Comparison of ENCODE assay signal across 12 mouse cellular contexts in the genomic region with DNA sequence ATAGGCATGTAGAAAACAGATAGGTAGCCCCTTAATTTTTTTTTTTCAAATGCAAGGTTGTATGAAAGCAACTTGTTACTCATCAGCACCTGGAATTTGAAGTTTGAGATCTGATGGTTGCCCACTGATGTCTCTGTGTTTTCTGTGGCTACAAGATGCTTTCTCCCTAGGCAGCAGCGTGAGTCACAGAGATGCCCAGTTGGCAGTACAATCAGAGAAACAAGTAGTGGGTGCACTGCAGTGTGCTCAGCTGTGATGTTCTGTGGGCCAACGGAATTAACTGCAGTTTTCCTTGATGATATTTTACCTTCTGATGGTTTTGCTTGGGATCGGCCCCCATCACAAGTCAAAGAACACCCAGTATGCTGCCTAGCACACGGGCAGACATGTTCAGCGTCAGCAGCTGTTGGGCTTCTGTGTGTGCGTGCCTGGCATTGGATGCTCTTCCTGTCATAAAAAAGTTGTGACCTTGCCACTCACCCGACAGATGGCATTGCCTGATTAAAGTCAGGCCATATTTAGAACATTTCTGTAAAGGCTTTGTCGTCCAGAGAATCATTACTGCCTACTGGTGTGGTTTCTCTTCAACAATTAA.
DNase-seq lines count a peak whose midpoint lies in the region; ATAC-seq lines count a peak whose summit lies in the region.
"Had no signal": no experiment of that assay in that cellular context is flagged by ENCODE, and none has a peak within 500 bp of the region (broad histone marks: within the 10 kb centered on the region; RNA-seq: fewer than 3 reads in every experiment).

No protein-coding gene starts in this region.

- peak; percentile 96 for ATAC-seq in frontal cortex, adult (ENCODE audit: low TSS enrichment)
- ATAC-seq in megakaryocyte, adult 5-6 weeks (ENCODE audit: poor library complexity, severe bottlenecking), result no peak
- ATAC-seq: activated CD4-positive, CD25-positive, alpha-beta regulatory T cell, adult 4 months; forebrain, postnatal 0 days; hindbrain, embryonic 16.5 days had no signal

- DNase-seq in frontal cortex, postnatal 10 days (ENCODE audit: low spot score in 2 of 2), result no peak
- peak; percentile 37 for DNase-seq in right cerebral cortex, adult 18-20 months
- no peak for DNase-seq in right cerebral cortex, postnatal 14 days
- DNase-seq in layer of hippocampus, adult 8-10 months (ENCODE audit: low spot score in 2 of 2), result peak; percentile 14 to 36
- peak; percentile 14 for DNase-seq in skeletal muscle tissue, adult 2 months (ENCODE audit: low read depth, low spot score)
- no peak for DNase-seq in ovary, postnatal 14 days (ENCODE audit: low spot score)
- DNase-seq: forebrain, postnatal 0 days; thymus, postnatal 4 days had no signal

Comparison
In these comparisons a context has a peak if more than half of its experiments do, and no peak if none do; other contexts are left out.
1. DNase-seq: peak in right cerebral cortex, adult 18-20 months (single experiment), layer of hippocampus, adult 8-10 months (2 of 2) and skeletal muscle tissue, adult 2 months (single experiment); none in frontal cortex, postnatal 10 days (0 of 2), right cerebral cortex, postnatal 14 days (single experiment) and ovary, postnatal 14 days (single experiment).